Mouse (Mus musculus): ENCODE data around the gene Olfr204. TPM values are rescaled to one million over a fixed set of nuclear protein-coding genes. Genes with fewer than 3 reads are reported as not detected.
"Not testable (repeated sequence)": the region's sequence is repeated elsewhere in the genome, so short reads cannot be mapped to it uniquely, and the experiment has no call there.

The Olfr204 gene
- polyA plus RNA-seq (2012; rRNA removed) = not detected in 2 replicates

- no peak for DNase-seq (ENCODE audit: low read depth, low spot score)
Measured at GRCm38 (mm10) chr16:59318148-59318547, at the start of gene Olfr204. Gene Olfr204 (minus strand): TSS chr16:59318248.

- WGBS = 77% methylated on average over 2 of the region's 2 CpGs
- DNase-seq (ENCODE audit: low read depth, low spot score) = no peak
Measured at GRCm38 (mm10) chr16:59363893-59364292, 45.8 kb upstream of the Olfr204 start, which contains the start of gene Olfr209. Gene Olfr209 (minus strand): TSS chr16:59363993.

- 70% methylated on average over 1 of the region's 1 CpGs for WGBS
- no peak for DNase-seq (ENCODE audit: low read depth, low spot score)
Measured at GRCm38 (mm10) chr16:59349146-59349545, 31.1 kb upstream of the Olfr204 start, which contains the start of gene Olfr206. Gene Olfr206 (minus strand): TSS chr16:59349246.

GRCm38 (mm10) chr16:59331038-59331437 is 13.0 kb upstream of the Olfr204 start, which contains the start of gene Olfr205:
Gene Olfr205 (minus strand): TSS chr16:59331138.
- DNase-seq (ENCODE audit: low read depth, low spot score) = no peak

- not testable (repeated sequence) for DNase-seq (ENCODE audit: low read depth, low spot score)
- 25% methylated on average over 1 of the region's 1 CpGs for WGBS
Measured at GRCm38 (mm10) chr16:59323262-59323661, 5.2 kb upstream of the Olfr204 start.

GRCm38 (mm10) chr16:59298581-59298980 is 19.5 kb downstream of the Olfr204 start, which contains the start of gene Olfr203:
Gene Olfr203 (plus strand): TSS chr16:59298881.
- WGBS = 86% methylated on average over 2 of the region's 2 CpGs
- no peak for DNase-seq (ENCODE audit: low read depth, low spot score)

GRCm38 (mm10) chr16:59287576-59287975 is 30.5 kb downstream of the Olfr204 start:
- DNase-seq (ENCODE audit: low read depth, low spot score) = not testable (repeated sequence)
- WGBS = 68% methylated on average over 9 of the region's 9 CpGs

GRCm38 (mm10) chr16:59286693-59287092 is 31.4 kb downstream of the Olfr204 start, which contains the start of gene Olfr202:
Gene Olfr202 (minus strand): TSS chr16:59286793.
- no peak for DNase-seq (ENCODE audit: low read depth, low spot score)
- 75% methylated on average over 1 of the region's 1 CpGs for WGBS

GRCm38 (mm10) chr16:59283476-59283875 is 34.6 kb downstream of the Olfr204 start:
- WGBS = 52% methylated on average over 1 of the region's 1 CpGs
- DNase-seq (ENCODE audit: low read depth, low spot score) = no peak

- WGBS = 65% methylated on average over 3 of the region's 3 CpGs
Measured at GRCm38 (mm10) chr16:59280542-59280941, 37.5 kb downstream of the Olfr204 start.

GRCm38 (mm10) chr16:59272532-59272931 is 45.5 kb downstream of the Olfr204 start, which contains the start of gene Olfr201:
Gene Olfr201 (minus strand): TSS chr16:59272632.
- 81% methylated on average over 4 of the region's 4 CpGs for WGBS
- DNase-seq (ENCODE audit: low read depth, low spot score) = not testable (repeated sequence)

More at GRCm38 (mm10) chr16:59280542-59280941, 37.5 kb downstream of the Olfr204 start:
- no peak for DNase-seq (ENCODE audit: low read depth, low spot score)

- DNase-seq (ENCODE audit: low read depth, low spot score) = not testable (repeated sequence)
- 58% methylated on average over 4 of the region's 4 CpGs for WGBS
Measured at GRCm38 (mm10) chr16:59269097-59269496, 49.0 kb downstream of the Olfr204 start.

Other genes with a start within 250 kb of the Olfr204 start
- gene Olfr190, start 240.2 kb downstream of the Olfr204 start, polyA plus RNA-seq (2012; rRNA removed) = not detected in 2 replicates
- gene Olfr191, start 228.4 kb downstream of the Olfr204 start, polyA plus RNA-seq (2012; rRNA removed) = not detected in 2 replicates
- not detected in 2 replicates for gene Olfr193, start 206.4 kb downstream of the Olfr204 start, polyA plus RNA-seq (2012; rRNA removed)
- gene Olfr194, start 197.2 kb downstream of the Olfr204 start, polyA plus RNA-seq (2012; rRNA removed) = not detected in 2 replicates
- not detected in 2 replicates for gene Olfr195, start 171.2 kb downstream of the Olfr204 start, polyA plus RNA-seq (2012; rRNA removed)
- gene Olfr196, start 147.8 kb downstream of the Olfr204 start, polyA plus RNA-seq (2012; rRNA removed) = not detected in 2 replicates
- gene Olfr198, start 114.7 kb downstream of the Olfr204 start, polyA plus RNA-seq (2012; rRNA removed) = not detected in 2 replicates
- gene Olfr199, start 98.5 kb downstream of the Olfr204 start, polyA plus RNA-seq (2012; rRNA removed) = not detected in 2 replicates
- not detected in 2 replicates for gene Olfr201, start 45.6 kb downstream of the Olfr204 start, polyA plus RNA-seq (2012; rRNA removed)
- not detected in 2 replicates for gene Olfr202, start 31.5 kb downstream of the Olfr204 start, polyA plus RNA-seq (2012; rRNA removed)
- not detected in 2 replicates for gene Olfr203, start 19.4 kb downstream of the Olfr204 start, polyA plus RNA-seq (2012; rRNA removed)
- gene Olfr205, start 12.9 kb upstream of the Olfr204 start, polyA plus RNA-seq (2012; rRNA removed) = not detected in 2 replicates
- gene Olfr206, start 31.0 kb upstream of the Olfr204 start, polyA plus RNA-seq (2012; rRNA removed) = not detected in 2 replicates
- gene Olfr209, start 45.7 kb upstream of the Olfr204 start, polyA plus RNA-seq (2012; rRNA removed) = not detected in 2 replicates
- gene Gabrr3, start 89.1 kb upstream of the Olfr204 start, polyA plus RNA-seq (2012; rRNA removed) = not detected in 2 replicates
- 5.7 and 5.8 TPM in 2 replicates for gene Riox2, start 153.5 kb upstream of the Olfr204 start, polyA plus RNA-seq (2012; rRNA removed)

All from large intestine, adult 2 months (tissue).